Mouse (Mus musculus) kidney, adult 2 months (tissue): ENCODE measurements around the gene Cfap54. TPM values are rescaled to one million over a fixed set of nuclear protein-coding genes. Genes with fewer than 3 reads are reported as not detected.

Experiments used
- DNase-seq: peaks from one replicate; pipeline ENCODE4 v3.0.0; 2021
- H3K27ac ChIP-seq: fragments of 200-500 bp; 2 replicates; pipeline ENCODE4 v1.5.1; 2012; ENCODE audit warnings: low read depth, low read length, control low read depth, inconsistent platforms; ENCODE audit not compliant: insufficient read depth
- H3K27me3 ChIP-seq: fragments of 200-500 bp; replicated peaks from 2 replicates; pipeline ENCODE4 v1.6.1; 2012; ENCODE audit warnings: mild to moderate bottlenecking, moderate library complexity, low read length, inconsistent platforms; ENCODE audit not compliant: control insufficient read depth, insufficient read depth
- H3K36me3 ChIP-seq: fragments of 200-500 bp; 2 replicates; pipeline ENCODE4 v1.6.1; 2012; ENCODE audit warnings: mild to moderate bottlenecking, moderate library complexity, low read length, inconsistent platforms; ENCODE audit not compliant: control insufficient read depth, insufficient read depth
- H3K4me1 ChIP-seq: fragments of 200-500 bp; 2 replicates; pipeline ENCODE4 v1.6.1; 2011; ENCODE audit warnings: low read length; ENCODE audit not compliant: control insufficient read depth, insufficient read depth
- H3K4me3 ChIP-seq: fragments of 200-500 bp; 2 replicates; pipeline ENCODE4 v1.5.1; 2011; ENCODE audit warnings: mild to moderate bottlenecking, low read depth, low read length, control low read depth; ENCODE audit not compliant: insufficient read depth
- CTCF ChIP-seq: fragments of 200-500 bp; conservative IDR thresholded peaks from 2 replicates; pipeline ENCODE4 v1.5.1; 2011; ENCODE audit warnings: low read depth, mild to moderate bottlenecking, control low read depth, low read length, moderate library complexity, mixed read lengths; ENCODE audit not compliant: insufficient read depth, insufficient read length
- POLR2A ChIP-seq: fragments of 200-500 bp; IDR thresholded peaks from one replicate; pipeline ENCODE4 v1.6.1; 2011; ENCODE audit warnings: low read depth, low read length, control low read depth
- WGBS: fragments of 180-500 bp; shearing (Covaris S2); methylation state at CpG from one replicate; pipeline ENCODE4 v1.1.7; 2018; 5-methylcytosine and 5-hydroxymethylcytosine counted together
- polyA plus RNA-seq: library from polyadenylated mRNA; depleted of rRNA; stranded (reverse); fragments of >200 nt; gene quantifications from 2 replicates; pipeline ENCODE4 v1.2.3, GENCODE M21; 2012

The Cfap54 gene
- polyA plus RNA-seq, 1 experiment = 0.48 TPM

DNA sequence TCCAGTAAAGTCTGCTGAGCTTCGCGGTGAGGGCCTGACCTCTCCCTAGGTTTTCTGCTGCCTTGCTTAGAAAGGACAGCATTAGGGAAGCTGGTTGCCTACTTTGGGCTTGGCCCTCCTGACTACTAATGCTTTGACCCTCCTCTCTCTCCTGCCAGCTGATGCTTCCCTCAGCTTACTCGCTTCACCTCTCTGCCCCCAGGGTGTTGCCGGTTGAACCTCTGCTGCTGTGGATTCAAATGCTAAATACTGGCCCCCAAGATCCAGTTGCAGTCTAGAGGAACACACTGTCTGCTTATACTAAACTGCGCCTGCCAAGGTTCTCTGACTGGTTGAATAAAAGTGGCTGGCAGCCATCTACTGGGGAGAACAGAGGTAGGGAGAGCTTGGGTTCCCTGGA is 263.2 kb downstream of the Cfap54 start:
- TF ChIP-seq POLR2A (no peak), CTCF (no peak)
- Histone ChIP-seq H3K4me3 (no peak overlapping the region), H3K4me1 (no peaks in the 10 kb centered on the region), H3K27ac (no peak overlapping the region), H3K27me3 (no peaks in the 10 kb centered on the region), H3K36me3 (no peaks in the 10 kb centered on the region)
- WGBS = 56% methylated on average over 5 of the region's 5 CpGs
- no peak for DNase-seq

DNA sequence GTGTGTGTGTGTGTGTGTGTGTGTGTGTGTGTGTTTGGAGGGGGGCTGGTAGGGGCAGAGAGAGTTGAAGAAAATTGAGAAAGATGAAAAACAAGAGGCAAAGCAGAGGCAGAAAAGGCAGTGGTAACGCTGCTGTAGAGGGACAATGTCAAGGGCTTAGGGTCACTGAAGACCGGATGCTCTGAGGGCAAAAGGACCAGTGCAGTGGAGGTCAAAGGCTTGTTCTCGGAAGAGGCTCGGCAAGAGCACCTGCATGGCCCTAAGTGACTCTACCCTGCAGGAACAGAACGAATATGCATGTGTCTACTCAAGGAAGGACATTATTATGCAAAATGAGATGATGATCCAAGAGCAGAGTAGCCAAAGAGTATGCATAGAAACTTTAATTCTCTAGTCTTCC is 264.5 kb downstream of the Cfap54 start:
- no peak for DNase-seq
- WGBS = 63% methylated on average over 5 of the region's 5 CpGs
- H3K27ac ChIP-seq = no peak overlapping the region
- H3K27me3 ChIP-seq = no peaks in the 10 kb centered on the region
- H3K36me3 ChIP-seq = no peaks in the 10 kb centered on the region
- H3K4me3 ChIP-seq = no peak overlapping the region
- TF ChIP-seq POLR2A (no peak), CTCF (no peak)
- H3K4me1 ChIP-seq = no peaks in the 10 kb centered on the region

DNA sequence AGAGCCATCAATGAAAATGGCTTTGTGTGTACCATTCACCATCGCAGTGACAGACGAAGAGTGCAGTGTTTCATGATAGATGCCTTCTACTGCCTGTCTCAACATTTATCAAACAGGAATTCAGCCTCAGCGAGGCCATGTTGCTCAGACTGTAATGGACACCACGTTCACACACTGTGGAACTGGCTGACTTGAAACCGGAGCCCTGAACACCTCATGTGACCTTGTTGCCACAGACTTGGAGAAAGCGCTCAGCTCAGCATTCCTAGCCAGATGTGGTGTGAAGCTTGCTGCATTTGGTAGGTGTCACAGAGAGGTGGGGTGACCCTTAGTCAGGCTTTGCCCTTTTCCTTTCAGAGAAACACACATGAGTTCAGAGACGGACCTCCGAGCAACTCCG is 270.5 kb downstream of the Cfap54 start:
- Histone ChIP-seq H3K4me3 (no peak overlapping the region), H3K36me3 (no peaks in the 10 kb centered on the region), H3K27me3 (no peaks in the 10 kb centered on the region), H3K27ac (no peak overlapping the region), H3K4me1 (no peaks in the 10 kb centered on the region)
- 49% methylated on average over 9 of the region's 9 CpGs for WGBS
- no peak for DNase-seq
- TF ChIP-seq POLR2A (no peak), CTCF (no peak)

DNA sequence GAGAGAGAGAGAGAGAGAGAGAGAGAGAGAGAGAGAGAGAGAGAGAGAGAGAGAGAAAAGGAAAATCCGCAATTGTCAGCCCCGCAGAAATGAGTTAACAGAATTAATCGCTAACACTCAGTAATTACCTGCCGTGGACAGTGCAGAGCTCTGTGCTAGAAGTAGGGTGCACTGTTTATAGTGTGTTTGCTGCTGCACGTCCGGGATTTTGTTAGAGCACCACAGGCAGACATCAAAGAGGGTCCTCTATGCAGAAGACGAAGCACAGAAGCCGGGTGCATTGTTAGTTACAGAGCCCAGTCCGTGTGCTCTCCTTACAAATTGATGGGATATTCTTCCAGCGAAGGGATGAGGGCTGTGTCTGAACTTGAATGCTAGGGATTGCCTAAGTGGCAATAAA is 289.5 kb downstream of the Cfap54 start:
- TF ChIP-seq CTCF (no peak), POLR2A (no peak)
- no peak overlapping the region for H3K4me3 ChIP-seq
- no peak for DNase-seq
- H3K27me3 ChIP-seq = no peaks in the 10 kb centered on the region
- H3K27ac ChIP-seq = no peak overlapping the region
- no peaks in the 10 kb centered on the region for H3K36me3 ChIP-seq
- 76% methylated on average over 10 of the region's 10 CpGs for WGBS
- no peaks in the 10 kb centered on the region for H3K4me1 ChIP-seq

DNA sequence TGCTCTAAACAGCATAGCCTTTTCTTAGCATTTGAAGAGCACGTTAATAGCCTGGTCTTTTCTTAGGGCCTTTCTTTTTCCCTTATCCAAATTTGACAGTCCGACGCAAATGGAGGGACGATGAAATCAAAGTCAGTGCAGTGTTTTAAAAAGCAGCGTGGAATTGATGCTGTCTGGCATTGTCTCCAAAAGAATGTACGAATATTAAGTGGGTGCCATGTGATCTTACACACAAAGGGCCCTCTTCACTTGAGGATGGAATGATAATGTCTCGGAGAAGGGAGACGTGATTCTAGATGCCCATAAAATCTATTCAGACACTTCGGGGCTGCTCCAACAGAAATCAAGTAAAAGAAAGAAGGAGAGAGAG is 289.9 kb downstream of the Cfap54 start:
- no peaks in the 10 kb centered on the region for H3K36me3 ChIP-seq
- no peak for DNase-seq
- no peak overlapping the region for H3K4me3 ChIP-seq
- H3K4me1 ChIP-seq = no peaks in the 10 kb centered on the region
- H3K27ac ChIP-seq = no peak overlapping the region
- WGBS = 85% methylated on average over 9 of the region's 9 CpGs
- no peaks in the 10 kb centered on the region for H3K27me3 ChIP-seq
- TF ChIP-seq CTCF = no peak
- TF ChIP-seq POLR2A = no peak

DNA sequence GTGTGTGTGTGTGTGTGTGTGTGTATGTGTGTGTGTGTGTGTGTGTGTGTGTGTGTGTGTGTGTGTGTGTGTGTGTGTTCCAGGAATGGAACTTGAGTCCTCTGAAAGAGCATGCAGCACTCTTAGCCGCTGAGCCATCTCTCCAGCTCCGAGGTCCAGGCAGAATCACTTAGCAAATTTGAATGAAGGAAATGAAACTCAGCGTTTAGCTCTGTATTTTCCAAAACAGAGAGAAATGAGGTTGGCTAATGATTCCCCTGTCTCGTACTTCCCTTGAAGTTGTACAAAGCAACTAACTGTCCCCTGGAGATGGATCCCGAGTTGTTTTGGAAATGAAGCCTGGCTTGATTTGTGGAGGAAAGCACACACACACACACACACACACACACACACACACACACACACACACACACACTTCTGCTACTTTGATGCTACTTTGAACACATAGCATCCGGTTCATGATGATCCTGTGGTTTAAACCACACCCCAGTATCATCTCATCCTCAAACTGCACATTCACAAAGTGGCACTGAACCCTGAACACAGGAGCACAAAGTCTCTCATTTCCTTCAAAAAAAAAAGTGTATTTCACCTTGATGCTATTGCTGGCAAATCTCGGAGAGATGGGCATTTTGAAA is 290.4 kb downstream of the Cfap54 start:
- DNase-seq = no peak
- 52% methylated on average over 7 of the region's 7 CpGs for WGBS
- Histone ChIP-seq H3K27ac (no peak overlapping the region), H3K4me3 (no peak overlapping the region), H3K27me3 (no peaks in the 10 kb centered on the region), H3K4me1 (no peaks in the 10 kb centered on the region), H3K36me3 (no peaks in the 10 kb centered on the region)
- no peak for TF ChIP-seq POLR2A
- no peak for TF ChIP-seq CTCF

DNA sequence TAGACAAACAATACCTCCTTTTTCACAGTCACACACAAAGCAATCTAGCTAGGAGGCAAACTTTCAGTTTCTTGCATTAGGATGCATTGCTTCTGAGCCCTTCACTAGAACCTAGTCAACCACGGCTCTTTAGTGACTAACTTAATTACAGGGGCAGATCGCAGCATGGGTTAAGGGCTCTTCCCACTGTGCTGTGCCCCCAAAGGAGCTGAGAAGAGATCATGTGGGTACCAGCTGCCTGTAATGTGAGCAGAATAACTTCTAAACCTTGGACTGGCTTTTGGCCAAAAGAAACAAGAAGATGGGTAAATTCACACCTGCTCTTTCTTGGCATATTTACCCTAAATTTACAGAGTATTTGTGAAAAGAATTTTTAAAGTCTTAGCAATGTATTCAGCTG is 291.2 kb downstream of the Cfap54 start:
- Histone ChIP-seq H3K4me3 (no peak overlapping the region), H3K4me1 (no peaks in the 10 kb centered on the region), H3K27ac (no peak overlapping the region), H3K36me3 (no peaks in the 10 kb centered on the region), H3K27me3 (no peaks in the 10 kb centered on the region)
- WGBS = 20% methylated on average over 2 of the region's 2 CpGs
- TF ChIP-seq POLR2A = no peak
- no peak for DNase-seq
